Mouse (Mus musculus) midbrain, embryonic 11.5 days (tissue): ENCODE measurements at regions not wholly inside any gene's neighbourhood (a gene's known extent, or its start where the extent isn't known, plus 50 kb on each side); places are given as distances from the start of the nearest gene placed in this dataset.

Experiments
- ATAC-seq: fragments of 200-750 bp; cut with Nextera tagmentation; 2 replicates; pipeline ENCODE4 v1.8.0; 2017; ENCODE audit warnings: moderate TSS enrichment, moderate library complexity; ENCODE audit not compliant: low FRiP score
- DNase-seq: peaks from one replicate; pipeline ENCODE4 v3.0.0; 2015; ENCODE audit warnings: low spot score; ENCODE audit errors: missing footprints
- H3K27ac ChIP-seq: fragments of 300-500 bp; sonication (generic); 2 replicates; pipeline ENCODE4 v1.5.1; 2014; ENCODE audit warnings: low read depth, low read length
- H3K27me3 ChIP-seq: fragments of 300-500 bp; sonication (generic); 2 replicates; pipeline ENCODE4 v1.6.1; 2014; ENCODE audit warnings: mild to moderate bottlenecking, low read length, moderate library complexity, mixed read lengths; ENCODE audit not compliant: control insufficient read depth, insufficient read depth
- H3K36me3 ChIP-seq: fragments of 300-500 bp; sonication (generic); 2 replicates; pipeline ENCODE4 v1.6.1; 2014; ENCODE audit warnings: mild to moderate bottlenecking, low read length, moderate library complexity, mixed read lengths; ENCODE audit not compliant: control insufficient read depth, insufficient read depth
- H3K4me1 ChIP-seq: fragments of 300-500 bp; sonication (generic); 2 replicates; pipeline ENCODE4 v1.6.1; 2014; ENCODE audit warnings: low read length; ENCODE audit not compliant: control insufficient read depth, insufficient read depth
- H3K4me2 ChIP-seq: fragments of 300-500 bp; sonication (generic); 2 replicates; pipeline ENCODE4 v1.6.1; 2014; ENCODE audit warnings: mild to moderate bottlenecking, moderate library complexity
- H3K4me3 ChIP-seq: fragments of 300-500 bp; sonication (generic); 2 replicates; pipeline ENCODE4 v1.5.1; 2014; ENCODE audit warnings: low read depth, low read length
- H3K9ac ChIP-seq: fragments of 300-500 bp; sonication (generic); 2 replicates; pipeline ENCODE4 v1.6.1; 2014; ENCODE audit warnings: low read length
- H3K9me3 ChIP-seq: fragments of 300-500 bp; sonication (generic); 2 replicates; pipeline ENCODE4 v1.6.1; 2016; ENCODE audit warnings: low read length; ENCODE audit not compliant: control insufficient read depth
- WGBS: fragments of 180-500 bp; shearing (Covaris S2); extraction: QIAGEN DNeasy Blood & Tissue Kit; methylation state at CpG from one replicate; pipeline ENCODE4 v1.1.7; 2014; 5-methylcytosine and 5-hydroxymethylcytosine counted together

DNA sequence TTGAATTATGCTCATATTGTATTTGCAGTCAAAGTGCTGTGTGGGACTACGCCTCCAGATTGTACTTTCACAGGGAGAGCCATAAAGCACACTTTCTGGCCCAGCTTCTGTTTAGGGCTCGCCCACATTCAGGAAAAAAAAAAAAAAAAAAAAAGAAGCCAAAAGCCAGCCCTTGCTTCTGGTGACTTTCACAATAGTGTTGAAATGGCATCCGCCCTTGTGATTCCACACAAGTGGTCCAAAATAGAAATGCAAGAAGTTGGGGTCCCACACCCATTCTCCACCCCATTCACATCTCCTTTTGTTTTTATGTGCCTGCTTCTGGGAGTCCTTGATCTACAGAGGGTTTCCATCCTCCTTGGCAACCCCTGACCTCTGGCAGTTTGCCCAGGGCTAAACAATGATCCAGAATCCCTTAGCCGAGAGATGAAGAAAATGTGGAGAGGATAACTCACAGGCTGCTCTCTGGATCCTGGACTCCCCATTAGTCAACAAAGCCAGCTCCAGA is 144.3 kb upstream of the Lyplal1 start:
- Histone ChIP-seq H3K27ac (no peak overlapping the region), H3K9me3 (no peaks in the 10 kb centered on the region), H3K9ac (no peak overlapping the region), H3K4me1 (peaks cover 6% of the 10 kb centered on the region), H3K4me2 (no peak overlapping the region), H3K4me3 (no peak overlapping the region), H3K27me3 (no peaks in the 10 kb centered on the region), H3K36me3 (no peaks in the 10 kb centered on the region)
- WGBS = 26% methylated on average over 4 of the region's 4 CpGs
- DNase-seq (no peak), ATAC-seq (peak; percentile 68)

DNA sequence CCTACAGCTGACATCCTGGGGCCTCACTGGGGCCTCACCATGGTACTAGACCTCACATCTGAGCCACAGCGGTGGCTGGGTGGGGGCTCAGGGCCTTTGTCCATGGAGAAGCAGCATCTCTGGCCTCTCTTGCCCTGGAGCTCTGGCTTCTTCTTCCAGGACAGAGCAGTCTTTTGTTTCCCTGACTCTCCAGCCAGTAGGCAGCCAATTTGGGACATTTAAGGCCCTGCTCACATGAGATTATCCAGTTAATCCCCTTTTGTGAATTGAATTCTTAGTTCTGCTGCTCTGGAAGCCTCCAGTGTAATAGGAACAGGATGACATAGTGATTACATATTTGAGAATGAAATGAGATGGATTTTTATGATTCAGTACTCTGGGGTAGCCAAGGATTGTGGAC is 140.5 kb upstream of the Lyplal1 start:
- Histone ChIP-seq H3K9ac (no peak overlapping the region), H3K4me1 (peaks cover 6% of the 10 kb centered on the region), H3K36me3 (no peaks in the 10 kb centered on the region), H3K27ac (no peak overlapping the region; the same call in 1 of the 2 replicates), H3K9me3 (no peaks in the 10 kb centered on the region), H3K27me3 (no peaks in the 10 kb centered on the region), H3K4me3 (no peak overlapping the region), H3K4me2 (no peak overlapping the region)
- DNase-seq (no peak), ATAC-seq (peak; percentile 45)
- WGBS = 13% methylated on average over 1 of the region's 1 CpGs

DNA sequence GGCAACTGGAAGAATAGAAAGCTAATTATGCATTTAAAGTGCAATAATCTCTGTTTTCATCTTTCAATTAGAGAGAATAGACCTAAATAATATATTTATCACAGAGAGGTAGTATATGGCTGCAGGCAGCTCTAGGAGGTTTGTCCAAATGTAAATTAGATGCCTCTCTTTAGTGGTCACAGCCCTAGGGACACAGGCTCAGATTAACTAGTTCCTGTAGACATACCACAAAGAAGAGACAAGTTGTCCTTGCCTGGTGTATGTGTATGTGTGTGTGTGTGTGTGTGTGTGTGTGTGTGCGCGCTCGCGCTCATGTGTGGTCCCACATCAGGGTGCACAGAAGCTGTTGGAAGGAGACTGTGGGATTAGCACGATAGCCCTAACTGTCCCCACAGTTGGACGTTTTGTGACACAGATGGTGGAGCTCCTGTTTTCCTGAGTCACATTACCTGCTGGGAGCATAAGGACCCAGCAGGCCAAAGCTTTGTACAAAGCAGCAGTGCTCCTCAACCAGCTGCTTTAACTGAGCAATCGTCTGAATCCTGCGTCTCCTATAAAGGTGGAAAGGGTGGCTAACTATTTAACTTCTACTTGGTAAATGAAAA is 138.5 kb upstream of the Lyplal1 start:
- H3K9ac ChIP-seq = no peak overlapping the region
- ATAC-seq (no peak), DNase-seq (no peak)
- H3K4me2 ChIP-seq = no peak overlapping the region
- 67% methylated on average over 8 of the region's 8 CpGs for WGBS
- no peak overlapping the region for H3K4me3 ChIP-seq
- no peaks in the 10 kb centered on the region for H3K36me3 ChIP-seq
- H3K4me1 ChIP-seq = peaks cover 3% of the 10 kb centered on the region
- H3K27me3 ChIP-seq = no peaks in the 10 kb centered on the region
- no peaks in the 10 kb centered on the region for H3K9me3 ChIP-seq
- H3K27ac ChIP-seq = no peak overlapping the region

DNA sequence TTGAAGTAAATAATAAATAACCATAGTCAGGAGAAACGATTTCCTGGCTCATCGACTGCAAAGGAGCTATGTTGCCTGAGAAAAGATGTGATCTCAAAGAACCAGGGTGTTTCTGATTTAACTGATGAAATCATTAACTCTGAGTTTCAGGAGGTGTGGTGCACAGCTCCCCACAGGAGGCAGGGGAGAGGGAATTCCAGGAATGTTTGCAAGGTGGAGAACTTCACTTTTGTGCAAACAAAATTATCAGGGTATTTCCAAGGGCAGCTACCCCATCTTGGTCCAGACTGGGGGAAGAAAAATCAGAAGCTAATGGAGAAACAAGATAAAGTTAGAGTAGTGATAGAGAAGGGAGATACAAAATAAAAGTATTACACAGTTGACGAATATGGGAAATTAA is 137.4 kb upstream of the Lyplal1 start:
- no peak for DNase-seq
- Histone ChIP-seq H3K27me3 (no peaks in the 10 kb centered on the region), H3K4me1 (peaks cover 3% of the 10 kb centered on the region), H3K9me3 (no peaks in the 10 kb centered on the region), H3K9ac (no peak overlapping the region), H3K4me3 (no peak overlapping the region), H3K27ac (no peak overlapping the region), H3K4me2 (no peak overlapping the region), H3K36me3 (no peaks in the 10 kb centered on the region)
- ATAC-seq = no peak
- WGBS = 72% methylated on average over 3 of the region's 3 CpGs

DNA sequence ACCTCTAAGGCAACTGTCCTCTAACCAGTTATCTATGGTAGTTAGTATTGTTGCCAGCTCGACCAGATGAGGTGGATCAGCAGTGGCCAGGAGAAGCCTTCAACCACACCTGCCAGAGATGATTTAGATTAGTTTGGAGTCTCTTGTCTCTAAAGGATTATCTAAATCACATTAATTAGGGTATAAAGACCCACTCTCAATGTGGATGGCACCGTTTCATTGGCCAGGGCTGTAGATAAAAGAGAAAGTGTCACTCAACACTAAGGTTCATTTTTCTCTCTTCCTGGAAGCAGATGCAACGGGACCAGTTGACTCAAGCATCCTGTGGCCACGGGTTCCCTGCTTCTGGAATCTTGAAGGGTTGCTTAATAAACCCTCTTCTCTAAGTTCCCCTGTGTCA is 135.4 kb upstream of the Lyplal1 start:
- H3K4me3 ChIP-seq = no peak overlapping the region
- 84% methylated on average over 4 of the region's 4 CpGs for WGBS
- H3K9me3 ChIP-seq = no peaks in the 10 kb centered on the region

DNA sequence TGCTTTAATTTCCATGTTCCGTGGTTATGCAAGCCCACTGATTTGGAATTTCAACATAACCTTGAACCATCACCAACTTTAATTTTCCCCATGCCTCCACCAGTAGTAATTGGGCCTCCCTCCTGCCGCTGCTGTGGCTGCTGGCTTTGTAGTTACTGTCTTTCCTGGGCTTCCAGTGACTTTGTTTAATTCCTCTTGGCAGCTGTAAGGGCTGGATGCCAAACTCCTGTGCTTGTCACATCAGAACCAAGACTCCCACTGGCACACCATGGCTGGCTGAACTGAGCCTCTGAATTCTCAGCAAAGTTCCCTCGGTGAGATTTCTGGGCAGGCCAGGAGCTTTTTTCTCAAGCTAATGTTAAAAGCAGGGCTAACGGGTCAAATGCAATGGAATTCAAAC is 133.2 kb upstream of the Lyplal1 start:
- ATAC-seq = no peak
- no peaks in the 10 kb centered on the region for H3K9me3 ChIP-seq
- H3K9ac ChIP-seq = no peak overlapping the region
- WGBS = 52% methylated on average over 4 of the region's 4 CpGs
- no peak overlapping the region for H3K4me2 ChIP-seq
- DNase-seq = no peak
- no peaks in the 10 kb centered on the region for H3K4me1 ChIP-seq
- no peaks in the 10 kb centered on the region for H3K27me3 ChIP-seq
- H3K27ac ChIP-seq = no peak overlapping the region
- no peaks in the 10 kb centered on the region for H3K36me3 ChIP-seq
- no peak overlapping the region for H3K4me3 ChIP-seq

More for the DNA sequence above, 135.4 kb upstream of the Lyplal1 start:
- Histone ChIP-seq H3K27me3 (no peaks in the 10 kb centered on the region), H3K27ac (no peak overlapping the region), H3K4me2 (no peak overlapping the region), H3K36me3 (no peaks in the 10 kb centered on the region), H3K4me1 (peaks cover 2% of the 10 kb centered on the region), H3K9ac (no peak overlapping the region)
- ATAC-seq = no peak
- DNase-seq = no peak

DNA sequence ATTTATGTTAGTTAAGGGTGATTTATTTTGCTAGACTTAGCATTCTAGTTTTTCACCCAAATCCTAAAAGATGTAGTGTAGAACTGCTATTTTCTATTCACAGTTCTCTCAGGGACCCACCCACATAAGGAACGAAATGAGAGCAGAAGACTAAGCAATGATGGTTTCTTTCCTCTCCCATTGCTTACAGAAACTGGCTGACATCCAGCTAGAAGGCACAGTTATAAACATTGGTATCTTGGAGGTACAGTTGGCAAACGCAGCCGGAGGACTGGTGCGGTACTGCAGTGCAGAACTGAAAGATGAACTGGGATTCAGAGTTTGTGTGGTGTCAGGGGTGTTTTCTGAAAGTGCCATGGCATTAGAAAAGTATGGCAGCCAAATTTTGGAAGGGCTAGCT is 132.1 kb upstream of the Lyplal1 start:
- no peaks in the 10 kb centered on the region for H3K4me1 ChIP-seq
- H3K9ac ChIP-seq = no peak overlapping the region
- H3K4me3 ChIP-seq = no peak overlapping the region
- no peaks in the 10 kb centered on the region for H3K36me3 ChIP-seq
- no peaks in the 10 kb centered on the region for H3K27me3 ChIP-seq
- WGBS = 91% methylated on average over 4 of the region's 4 CpGs
- DNase-seq (no peak), ATAC-seq (no peak)
- H3K4me2 ChIP-seq = no peak overlapping the region
- H3K9me3 ChIP-seq = no peaks in the 10 kb centered on the region
- H3K27ac ChIP-seq = no peak overlapping the region

DNA sequence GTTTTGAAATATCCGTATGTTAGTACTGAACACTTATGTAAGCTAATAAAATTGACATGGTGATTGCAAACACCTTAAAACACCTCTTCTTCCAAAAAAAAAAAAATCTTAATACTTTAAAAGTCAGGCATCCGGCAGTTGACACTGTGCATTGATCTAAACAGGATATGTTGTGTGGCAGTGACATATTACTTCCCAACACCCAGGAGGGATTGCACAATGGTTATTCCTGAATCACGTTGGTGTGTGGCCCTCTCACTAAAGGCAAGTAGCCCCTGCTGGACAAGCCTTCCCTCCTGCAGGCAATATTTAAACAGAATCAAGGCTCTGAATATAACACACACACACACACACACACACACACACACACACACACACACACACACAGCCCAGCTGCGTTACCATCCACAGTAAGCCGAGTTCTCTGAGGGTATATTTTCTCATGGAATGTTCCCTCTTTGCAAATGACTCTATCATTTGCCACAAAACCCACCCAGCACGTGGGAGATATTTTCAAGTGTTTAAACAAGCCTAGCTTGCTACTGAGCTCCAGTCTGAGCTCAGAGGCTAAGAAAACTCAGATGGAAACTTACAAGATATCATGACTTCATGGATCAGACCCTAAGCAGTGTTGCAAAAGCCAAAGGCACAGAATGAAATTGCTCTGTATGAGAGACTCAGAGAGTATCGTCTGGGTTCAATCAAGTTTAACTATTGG is 128.8 kb upstream of the Lyplal1 start:
- Histone ChIP-seq H3K4me2 (no peak overlapping the region), H3K36me3 (no peaks in the 10 kb centered on the region), H3K9ac (no peak overlapping the region), H3K27ac (no peak overlapping the region), H3K4me3 (no peak overlapping the region), H3K9me3 (no peaks in the 10 kb centered on the region), H3K27me3 (no peaks in the 10 kb centered on the region), H3K4me1 (no peaks in the 10 kb centered on the region)
- ATAC-seq = no peak
- 79% methylated on average over 7 of the region's 7 CpGs for WGBS
- DNase-seq = no peak

DNA sequence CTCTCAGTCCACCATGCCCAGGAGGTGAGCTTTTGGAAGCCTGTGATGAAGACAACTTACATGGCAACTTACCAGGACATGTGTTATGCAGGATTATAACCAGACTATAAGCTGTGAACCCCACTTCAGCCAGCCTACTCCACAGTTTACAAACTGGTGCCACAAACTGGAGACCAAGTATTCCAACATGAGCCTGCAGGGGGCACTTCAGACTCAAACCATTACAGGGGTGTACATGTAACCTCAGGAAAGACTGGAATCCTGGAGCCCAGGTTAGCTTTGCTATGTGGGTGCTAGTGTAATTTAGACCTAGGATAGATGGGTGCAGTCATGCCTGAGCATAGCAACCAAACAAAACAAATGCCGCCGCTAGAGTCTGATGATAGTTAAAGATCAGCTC is 124.0 kb upstream of the Lyplal1 start:
- H3K27ac ChIP-seq = no peak overlapping the region
- H3K9me3 ChIP-seq = no peaks in the 10 kb centered on the region
- ATAC-seq = no peak
- no peaks in the 10 kb centered on the region for H3K4me1 ChIP-seq
- no peaks in the 10 kb centered on the region for H3K27me3 ChIP-seq
- no peaks in the 10 kb centered on the region for H3K36me3 ChIP-seq
- H3K4me3 ChIP-seq = no peak overlapping the region
- no peak overlapping the region for H3K4me2 ChIP-seq
- no peak for DNase-seq
- 100% methylated on average over 2 of the region's 2 CpGs for WGBS
- H3K9ac ChIP-seq = no peak overlapping the region
